Mouse (Mus musculus): ENCODE results near the gene Dock7. TPM values are rescaled to one million over a fixed set of nuclear protein-coding genes. Genes with fewer than 3 reads are reported as not detected.

The Dock7 gene
- polyA plus RNA-seq, 1 experiment from 2014 or later: 108 TPM

DNA sequence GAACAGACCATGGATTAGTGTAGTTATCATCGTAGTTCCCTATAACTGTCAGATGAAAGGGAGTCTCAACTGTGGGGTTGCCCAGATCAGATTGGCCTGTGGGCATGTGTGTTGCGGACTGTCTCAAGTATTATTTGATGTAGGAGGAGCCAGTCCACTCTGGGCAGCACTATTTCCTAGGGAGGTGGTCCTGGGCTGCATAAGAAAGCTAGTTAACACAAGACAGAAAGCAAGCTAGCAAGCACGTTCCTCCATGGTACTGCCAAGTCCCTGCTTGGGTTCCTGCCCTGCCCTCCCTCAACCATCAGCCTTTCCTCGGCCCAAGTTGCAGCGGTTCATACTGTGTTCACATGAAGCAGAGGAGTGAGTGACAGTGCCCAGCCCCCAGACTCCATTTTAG lies 210.5 kb downstream of the Dock7 start:
- no peak overlapping the region for H3K27ac ChIP-seq (ENCODE audit: low read depth, low read length)
- H3K4me3 ChIP-seq (ENCODE audit: low read depth, low read length): no peak overlapping the region
- no peaks in the 10 kb centered on the region for H3K36me3 ChIP-seq (ENCODE audit: control insufficient read depth, insufficient read depth, low read length)
- no peak for ATAC-seq (replicated peaks; ENCODE audit: low FRiP score)
- no peaks in the 10 kb centered on the region for H3K27me3 ChIP-seq (ENCODE audit: control insufficient read depth, insufficient read depth, low read length)
- H3K9ac ChIP-seq (ENCODE audit: low read length): no peak overlapping the region
- no peaks in the 10 kb centered on the region for H3K9me3 ChIP-seq (ENCODE audit: control insufficient read depth, low read length)
- DNase-seq (ENCODE audit: low spot score): no peak
- no peaks in the 10 kb centered on the region for H3K4me1 ChIP-seq (replicated peaks; ENCODE audit: control insufficient read depth, insufficient read depth, low read length)
- WGBS: 89% methylated on average over 5 of the region's 5 CpGs
- H3K4me2 ChIP-seq (ENCODE audit: low read depth, low read length, severe bottlenecking): no peak overlapping the region

DNA sequence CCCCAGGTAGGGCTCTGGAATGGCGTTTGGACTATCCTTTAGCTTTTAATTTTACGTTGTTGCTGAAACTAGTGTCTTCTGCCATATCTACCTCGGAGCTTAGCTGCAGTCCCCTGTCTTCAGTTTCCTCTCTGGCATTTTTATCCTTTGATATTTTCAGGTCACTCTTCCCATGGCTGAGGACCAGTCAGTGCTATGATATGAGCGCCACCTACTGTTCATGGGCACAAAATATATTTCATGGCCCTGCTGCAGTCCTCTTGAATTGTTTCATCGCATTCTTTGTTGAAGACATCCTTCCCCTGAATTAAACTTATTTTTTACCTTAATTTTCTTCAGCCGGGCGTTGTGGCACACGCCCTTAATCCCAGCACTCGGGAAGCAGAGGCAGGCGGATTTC lies 233.6 kb downstream of the Dock7 start:
- 0 out of 2 replicates have a peak, but pooled peaks have one; percentile 65 for ATAC-seq (replicated peaks; ENCODE audit: low FRiP score)

More for the DNA sequence above, 233.6 kb downstream of the Dock7 start:
- 30% methylated on average over 10 of the region's 10 CpGs for WGBS
- H3K9me3 ChIP-seq (ENCODE audit: control insufficient read depth, low read length): no peaks in the 10 kb centered on the region
- H3K4me2 ChIP-seq (ENCODE audit: low read depth, low read length, severe bottlenecking): no peak overlapping the region
- H3K9ac ChIP-seq (ENCODE audit: low read length): no peak overlapping the region
- H3K27me3 ChIP-seq (ENCODE audit: control insufficient read depth, insufficient read depth, low read length): no peaks in the 10 kb centered on the region
- H3K27ac ChIP-seq (ENCODE audit: low read depth, low read length): no peak overlapping the region
- H3K4me3 ChIP-seq (ENCODE audit: low read depth, low read length): no peak overlapping the region
- DNase-seq (ENCODE audit: low spot score): peak; percentile 65
- no peaks in the 10 kb centered on the region for H3K4me1 ChIP-seq (replicated peaks; ENCODE audit: control insufficient read depth, insufficient read depth, low read length)
- H3K36me3 ChIP-seq (ENCODE audit: control insufficient read depth, insufficient read depth, low read length): no peaks in the 10 kb centered on the region

Other genes with a start within 250 kb of the Dock7 start
- 153 and 173 TPM in 2 replicates for gene Usp1, start 197.1 kb downstream of the Dock7 start, polyA plus RNA-seq (2014; fragmentation: Nextera tagmentation; extraction: Ambion mirVana)
- 1.9 TPM in 2 replicates for gene Angptl3, start 90.0 kb downstream of the Dock7 start, polyA plus RNA-seq (2014; fragmentation: Nextera tagmentation; extraction: Ambion mirVana)
- gene Atg4c, start 73.0 kb upstream of the Dock7 start, polyA plus RNA-seq (2014; fragmentation: Nextera tagmentation; extraction: Ambion mirVana): 12.0 and 12.6 TPM in 2 replicates
- gene Gm12689, start 175.0 kb upstream of the Dock7 start, polyA plus RNA-seq (2014; fragmentation: Nextera tagmentation; extraction: Ambion mirVana): 0.36 TPM in 1 of 2 replicates, not detected in the other